In the genomic region with DNA sequence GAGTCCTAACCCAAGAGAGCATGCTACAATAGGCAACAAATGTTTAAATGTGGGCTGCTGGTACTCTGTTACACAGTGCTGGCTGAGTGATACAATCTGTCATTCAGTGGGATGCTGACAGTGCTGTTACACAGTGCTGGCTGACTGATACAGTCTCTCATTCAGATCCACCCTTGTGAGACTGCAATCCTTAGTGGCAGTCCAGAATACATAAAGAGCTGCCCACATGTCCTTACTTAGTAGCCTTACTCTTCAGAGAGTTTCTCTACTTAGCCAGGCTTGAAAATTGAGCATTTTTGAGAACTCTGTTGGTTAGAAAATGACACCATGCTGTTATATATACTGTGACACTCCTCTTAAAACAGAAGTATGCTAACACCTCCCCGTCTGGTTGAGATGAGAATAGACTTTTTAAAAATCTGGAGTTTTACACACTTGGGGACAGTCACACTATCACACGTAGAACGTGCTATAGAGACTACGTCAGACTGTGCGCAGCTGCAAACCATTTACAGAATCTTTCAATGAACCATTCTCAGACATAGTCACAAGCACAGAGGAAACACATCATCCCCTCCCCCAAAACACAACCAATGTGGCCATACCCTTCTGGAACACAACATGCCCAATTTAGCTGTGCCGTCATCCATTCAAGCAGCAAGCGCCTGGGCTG, we compare ENCODE assay signal across 23 mouse cellular contexts. TPM values are rescaled to one million over a fixed set of nuclear protein-coding genes. Genes with fewer than 3 reads are reported as not detected.
DNase-seq lines count a peak whose midpoint lies in the region; ATAC-seq and TF ChIP-seq lines count a peak whose summit lies in the region.
"Had no signal": no experiment of that assay in that cellular context is flagged by ENCODE, and none has a peak within 500 bp of the region (broad histone marks: within the 10 kb centered on the region; RNA-seq: fewer than 3 reads in every experiment).

No protein-coding gene starts in this region.

- H3K4me2 ChIP-seq in forebrain, postnatal 0 days (ENCODE audit: low read depth), result no peak overlapping the region
- no peak overlapping the region for H3K4me2 ChIP-seq in forebrain, embryonic 13.5 days
- H3K4me2 ChIP-seq: embryonic facial prominence, embryonic 13.5 days; forebrain, embryonic 12.5 days; heart, embryonic 12.5 days had no signal

- TF ChIP-seq CTCF in forebrain, postnatal 0 days (IDR thresholded peaks at IDR 0.05; ENCODE audit: low read depth), result no peak
- no peak for TF ChIP-seq CTCF in layer of hippocampus, adult 2 months (conservative IDR thresholded peaks at IDR 0.05)

- H3K9me3 ChIP-seq in forebrain, postnatal 0 days (ENCODE audit: low read length), result no peaks in the 10 kb centered on the region
- no peaks in the 10 kb centered on the region for H3K9me3 ChIP-seq in forebrain, embryonic 13.5 days (replicated peaks)
- H3K9me3 ChIP-seq: embryonic facial prominence, embryonic 13.5 days; forebrain, embryonic 12.5 days; G1E; heart, embryonic 12.5 days; hindbrain, embryonic 10.5 days had no signal

- H3K27ac ChIP-seq in forebrain, postnatal 0 days (ENCODE audit: low read depth, low read length), result no peak overlapping the region
- no peak overlapping the region for H3K27ac ChIP-seq in forebrain, embryonic 13.5 days
- H3K27ac ChIP-seq in layer of hippocampus, adult 2 months, result peak overlapping the region; percentile 74
- H3K27ac ChIP-seq: embryonic facial prominence, embryonic 13.5 days; forebrain, embryonic 12.5 days; gastrocnemius, adult 2 months; hindbrain, embryonic 10.5 days had no signal

- WGBS in forebrain, postnatal 0 days, result 86% methylated on average over 7 of the region's 7 CpGs
- WGBS in forebrain, embryonic 13.5 days, result 92% methylated on average over 7 of the region's 7 CpGs

- no peak overlapping the region for H3K9ac ChIP-seq in forebrain, postnatal 0 days
- no peak overlapping the region for H3K9ac ChIP-seq in forebrain, embryonic 13.5 days
- H3K9ac ChIP-seq: embryonic facial prominence, embryonic 13.5 days; forebrain, embryonic 12.5 days; heart, embryonic 12.5 days had no signal

- ATAC-seq in forebrain, postnatal 0 days, result peak; percentile 69
- ATAC-seq in forebrain, embryonic 13.5 days, result no peak
- ATAC-seq: CD4-positive, CD25-positive, alpha-beta regulatory T cell, adult 4 months; hindbrain, embryonic 16.5 days had no signal

- H3K4me1 ChIP-seq in forebrain, postnatal 0 days (ENCODE audit: insufficient read depth), result peaks cover 14% of the 10 kb centered on the region
- H3K4me1 ChIP-seq in forebrain, embryonic 13.5 days, result peaks cover 10% of the 10 kb centered on the region
- H3K4me1 ChIP-seq: embryonic facial prominence, embryonic 13.5 days had no signal

- no peaks in the 10 kb centered on the region for H3K27me3 ChIP-seq in forebrain, postnatal 0 days (ENCODE audit: insufficient read depth, low read length)
- no peaks in the 10 kb centered on the region for H3K27me3 ChIP-seq in forebrain, embryonic 13.5 days
- H3K27me3 ChIP-seq: forebrain, embryonic 12.5 days had no signal

- H3K4me3 ChIP-seq in forebrain, postnatal 0 days (ENCODE audit: low read depth, low read length), result no peak overlapping the region
- H3K4me3 ChIP-seq in forebrain, embryonic 13.5 days, result no peak overlapping the region
- no peak overlapping the region for H3K4me3 ChIP-seq in layer of hippocampus, adult 2 months
- H3K4me3 ChIP-seq: embryonic facial prominence, embryonic 13.5 days; forebrain, embryonic 12.5 days; gastrocnemius, adult 2 months; heart, embryonic 12.5 days; hindbrain, embryonic 10.5 days had no signal

- no peaks in the 10 kb centered on the region for H3K36me3 ChIP-seq in forebrain, postnatal 0 days (ENCODE audit: insufficient read depth)
- no peaks in the 10 kb centered on the region for H3K36me3 ChIP-seq in forebrain, embryonic 13.5 days (ENCODE audit: poor library complexity, severe bottlenecking)
- H3K36me3 ChIP-seq: embryonic facial prominence, embryonic 13.5 days; forebrain, embryonic 12.5 days; G1E; heart, embryonic 12.5 days; hindbrain, embryonic 10.5 days had no signal

- DNase-seq in forebrain, postnatal 0 days, result peak; percentile 22
- no peak for DNase-seq in layer of hippocampus, adult 2 months (ENCODE audit: low spot score in 2 of 2)
- DNase-seq in layer of hippocampus, adult 8-10 months (ENCODE audit: low spot score in 2 of 2), result no peak
- DNase-seq in right cerebral cortex, adult 18-20 months, result peak; percentile 64
- no peak for DNase-seq in right cerebral cortex, postnatal 14 days
- DNase-seq in adrenal gland, postnatal 25 days, result no peak
- DNase-seq: adrenal gland, adult 8-10 months; B cell, adult 2 months; cerebellum, adult 11-12 months; cerebellum, adult 9-10 months; cerebellum, postnatal 25 days; gastrocnemius, adult 2 months; gastrocnemius, postnatal 25 days had no signal

RNA-seq across cellular contexts. Expression of gene Gng7, which starts 8.6 kb away (rescaled TPM):
- total RNA-seq in forebrain, postnatal 0 days (2014; rRNA removed), result 64.5 and 91.4 TPM in 2 replicates
- 76.2 and 85.7 TPM in 2 replicates for polyA plus RNA-seq in forebrain, postnatal 0 days (2015; fragmentation: Nextera tagmentation; extraction: Ambion mirVana)
- polyA plus RNA-seq in forebrain, embryonic 13.5 days (2015; fragmentation: Nextera tagmentation; extraction: Ambion mirVana), result 14.8 and 17.6 TPM in 2 replicates
- 100 to 1,000 TPM; 161 to 176 TPM for total RNA-seq in layer of hippocampus, adult 2 months (2021)
- 100 to 1,000 TPM; 130 to 139 (median 135) TPM for total RNA-seq in layer of hippocampus, adult 8-10 months (2022)
- 4.5 and 7.8 TPM in 2 replicates for total RNA-seq in adrenal gland, postnatal 25 days (2021)

RNA-seq across cellular contexts. Expression of gene Diras1, which starts 19.3 kb away (rescaled TPM):
- total RNA-seq in forebrain, postnatal 0 days (2014; rRNA removed), result 65.4 and 76.0 TPM in 2 replicates
- 66.1 and 70.2 TPM in 2 replicates for polyA plus RNA-seq in forebrain, postnatal 0 days (2015; fragmentation: Nextera tagmentation; extraction: Ambion mirVana)
- 13.4 and 15.0 TPM in 2 replicates for polyA plus RNA-seq in forebrain, embryonic 13.5 days (2015; fragmentation: Nextera tagmentation; extraction: Ambion mirVana)
- 100 to 1,000 TPM in 1 of 2 experiments, 10 to 100 TPM in 1; 95.2 to 100 TPM for total RNA-seq in layer of hippocampus, adult 2 months (2021)
- total RNA-seq in layer of hippocampus, adult 8-10 months (2022), result 10 to 100 TPM; 88.3 to 96.9 (median 90.2) TPM
- total RNA-seq in adrenal gland, postnatal 25 days (2021), result 1.9 and 2.9 TPM in 2 replicates
- total RNA-seq: granulocyte monocyte progenitor cell, adult 5-6 weeks; heart, postnatal 25 days had no signal
- polyA plus RNA-seq: CD4-positive, CD25-positive, alpha-beta regulatory T cell, adult 4 months; heart, embryonic 12.5 days had no signal

RNA-seq across cellular contexts. Expression of gene Slc39a3, which starts 31.1 kb away (rescaled TPM):
- total RNA-seq in forebrain, postnatal 0 days (2014; rRNA removed), result 82.1 and 104 TPM in 2 replicates
- polyA plus RNA-seq in forebrain, postnatal 0 days (2015; fragmentation: Nextera tagmentation; extraction: Ambion mirVana), result 43.5 and 45.2 TPM in 2 replicates
- 33.4 and 37.8 TPM in 2 replicates for polyA plus RNA-seq in forebrain, embryonic 13.5 days (2015; fragmentation: Nextera tagmentation; extraction: Ambion mirVana)
- total RNA-seq in layer of hippocampus, adult 2 months (2021), result 10 to 100 TPM; 60.8 to 66.1 TPM
- total RNA-seq in layer of hippocampus, adult 8-10 months (2022), result 10 to 100 TPM; 55.5 to 60.8 (median 60.0) TPM
- total RNA-seq in adrenal gland, postnatal 25 days (2021), result 45.1 and 80.7 TPM in 2 replicates

RNA-seq across cellular contexts. Expression of gene Sgta, which starts 53.8 kb away (rescaled TPM):
- total RNA-seq in forebrain, postnatal 0 days (2014; rRNA removed), result 176 and 215 TPM in 2 replicates
- 326 and 360 TPM in 2 replicates for polyA plus RNA-seq in forebrain, postnatal 0 days (2015; fragmentation: Nextera tagmentation; extraction: Ambion mirVana)
- 273 and 305 TPM in 2 replicates for polyA plus RNA-seq in forebrain, embryonic 13.5 days (2015; fragmentation: Nextera tagmentation; extraction: Ambion mirVana)
- 100 to 1,000 TPM; 176 TPM for total RNA-seq in layer of hippocampus, adult 2 months (2021)
- 100 to 1,000 TPM; 165 to 175 (median 172) TPM for total RNA-seq in layer of hippocampus, adult 8-10 months (2022)
- 198 and 223 TPM in 2 replicates for total RNA-seq in adrenal gland, postnatal 25 days (2021)

Comparison
In these comparisons a context has a peak if more than half of its experiments do, and no peak if none do; other contexts are left out.
1. DNase-seq: peak in forebrain, postnatal 0 days (single experiment) and right cerebral cortex, adult 18-20 months (single experiment); none in layer of hippocampus, adult 2 months (0 of 2), layer of hippocampus, adult 8-10 months (0 of 2), right cerebral cortex, postnatal 14 days (single experiment) and adrenal gland, postnatal 25 days (single experiment).
2. RNA of gene Diras1, which starts 19.3 kb away (total RNA-seq): 95.2 to 100 TPM in layer of hippocampus, adult 2 months, 88.3 to 96.9 TPM in layer of hippocampus, adult 8-10 months and 65.4 to 76.0 TPM in forebrain, postnatal 0 days; 1.9 to 2.9 TPM in adrenal gland, postnatal 25 days; every median in the first group is over 10 times any median in the second.